Mouse (Mus musculus) liver, embryonic 14.5 days (tissue): ENCODE results near the gene Capzb. TPM values are rescaled to one million over a fixed set of nuclear protein-coding genes. Genes with fewer than 3 reads are reported as not detected.

Experiments used
- ATAC-seq: fragments of 200-750 bp; cut with Nextera tagmentation; 2 replicates; pipeline ENCODE4 v1.8.0; 2017; ENCODE audit warnings: moderate number of reproducible peaks, mild to moderate bottlenecking, moderate library complexity; ENCODE audit not compliant: insufficient read depth
- DNase-seq, 3 experiments: peaks; one replicate each; pipeline ENCODE4 v3.0.0-alpha.2; 2012 to 2013; ENCODE audit warnings: low read depth in 3 of 3, low spot score in 3 of 3
- H3K27ac ChIP-seq: fragments of 300-500 bp; sonication (generic); 2 replicates; pipeline ENCODE4 v1.5.1; 2014; ENCODE audit warnings: moderate library complexity, mild to moderate bottlenecking, control low read depth, inconsistent platforms
- H3K27me3 ChIP-seq: fragments of 300-500 bp; sonication (generic); 2 replicates; pipeline ENCODE4 v1.6.1; 2014; ENCODE audit warnings: mild to moderate bottlenecking, low read length, moderate library complexity; ENCODE audit not compliant: control insufficient read depth, insufficient read depth
- H3K36me3 ChIP-seq: fragments of 300-500 bp; sonication (generic); replicated peaks from 2 replicates; pipeline ENCODE4 v1.6.1; 2014; ENCODE audit warnings: low read depth; ENCODE audit not compliant: control insufficient read depth, insufficient read depth
- H3K4me1 ChIP-seq, 2 experiments: fragments of 200-500 bp in 1 of 2; fragments of 300-500 bp in 1 of 2; sonication (generic) in 1 of 2; replicated peaks; 2 replicates each; pipeline ENCODE4 v1.6.1; 2012 to 2014; ENCODE audit warnings: antibody characterized with exemption in 1 of 2, inconsistent platforms in 1 of 2, low read length in 1 of 2; ENCODE audit not compliant: control insufficient read depth in 2 of 2, insufficient read depth in 2 of 2
- H3K4me2 ChIP-seq: fragments of 300-500 bp; sonication (generic); 2 replicates; pipeline ENCODE4 v1.6.1; 2014; ENCODE audit warnings: low read depth, mild to moderate bottlenecking, control low read depth, moderate library complexity
- H3K4me3 ChIP-seq, 2 experiments: fragments of 200-500 bp in 1 of 2; fragments of 300-500 bp in 1 of 2; sonication (generic) in 1 of 2; 2 replicates each; pipeline ENCODE4 v1.5.1; 2012 to 2014; ENCODE audit warnings: low read depth in 2 of 2, low read length in 2 of 2, mild to moderate bottlenecking in 2 of 2, control low read depth in 1 of 2, inconsistent platforms in 1 of 2, moderate library complexity in 1 of 2; ENCODE audit not compliant: insufficient read depth in 1 of 2
- H3K9ac ChIP-seq: fragments of 300-500 bp; sonication (generic); replicated peaks from 2 replicates; pipeline ENCODE4 v1.6.1; 2014; ENCODE audit warnings: mild to moderate bottlenecking, control low read depth, moderate library complexity
- H3K9me3 ChIP-seq: fragments of 300-500 bp; sonication (generic); 2 replicates; pipeline ENCODE4 v1.6.1; 2016; ENCODE audit warnings: low read length, mixed read lengths; ENCODE audit not compliant: control insufficient read depth
- CTCF ChIP-seq: IDR thresholded peaks from 2 replicates; pipeline ENCODE4 v1.5.1; 2016; ENCODE audit warnings: antibody characterized with exemption, low read depth, control low read depth
- EP300 ChIP-seq: IDR thresholded peaks from 2 replicates; pipeline ENCODE4 v1.6.1; 2016; ENCODE audit warnings: antibody characterized with exemption, low read depth
- WGBS: fragments of 180-500 bp; shearing (Covaris S2); extraction: QIAGEN DNeasy Blood & Tissue Kit; methylation state at CpG from one replicate; pipeline ENCODE4 v1.1.7; 2014; ENCODE audit not compliant: insufficient replicate concordance; 5-methylcytosine and 5-hydroxymethylcytosine counted together
- polyA plus RNA-seq, 2 experiments: library from polyadenylated mRNA; depleted of rRNA in 1 of 2; stranded (reverse) in 1 of 2; unstranded in 1 of 2; fragments of >200 nt; fragmentation: Nextera tagmentation in 1 of 2; extraction: Ambion mirVana in 1 of 2; gene quantifications; 2 replicates each; pipeline versions ENCODE4 v1.2.1 to v1.2.3; 2012 to 2014

Capzb gene
- polyA plus RNA-seq, 2 experiments, result 63.0 to 110 TPM

DNA sequence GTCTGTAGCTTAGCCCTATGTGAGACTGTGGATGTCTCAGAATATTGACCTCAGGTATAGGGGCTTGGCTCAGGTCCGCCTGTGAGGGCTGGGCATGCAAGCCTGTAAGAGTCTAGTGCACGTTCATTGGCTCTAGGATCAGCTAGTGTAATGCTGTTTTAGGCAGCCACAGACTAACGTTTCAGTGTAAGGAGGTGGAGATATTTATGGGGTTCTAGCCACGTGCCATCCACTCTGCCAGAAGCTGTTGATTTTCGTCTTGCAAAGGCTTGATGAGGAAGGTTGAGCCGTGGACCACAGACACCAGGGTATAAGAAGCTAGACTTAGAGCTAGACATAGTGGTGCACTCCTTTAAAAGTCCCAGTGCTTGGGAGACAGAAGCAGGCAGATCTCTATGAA is 4.2 kb downstream of the Capzb start:
- H3K4me3 ChIP-seq, result no peak overlapping the region
- no peaks in the 10 kb centered on the region for H3K36me3 ChIP-seq
- no peak overlapping the region for H3K9ac ChIP-seq
- peaks cover 24 to 74% of the 10 kb centered on the region in 2 experiments for H3K4me1 ChIP-seq
- no peak overlapping the region for H3K4me2 ChIP-seq
- ATAC-seq, result no peak
- H3K27me3 ChIP-seq, result no peaks in the 10 kb centered on the region
- H3K9me3 ChIP-seq, result no peaks in the 10 kb centered on the region
- no peak overlapping the region for H3K27ac ChIP-seq
- TF ChIP-seq CTCF (no peak), EP300 (no peak)
- DNase-seq, result no peak
- WGBS, result 36% methylated on average over 6 of the region's 6 CpGs

DNA sequence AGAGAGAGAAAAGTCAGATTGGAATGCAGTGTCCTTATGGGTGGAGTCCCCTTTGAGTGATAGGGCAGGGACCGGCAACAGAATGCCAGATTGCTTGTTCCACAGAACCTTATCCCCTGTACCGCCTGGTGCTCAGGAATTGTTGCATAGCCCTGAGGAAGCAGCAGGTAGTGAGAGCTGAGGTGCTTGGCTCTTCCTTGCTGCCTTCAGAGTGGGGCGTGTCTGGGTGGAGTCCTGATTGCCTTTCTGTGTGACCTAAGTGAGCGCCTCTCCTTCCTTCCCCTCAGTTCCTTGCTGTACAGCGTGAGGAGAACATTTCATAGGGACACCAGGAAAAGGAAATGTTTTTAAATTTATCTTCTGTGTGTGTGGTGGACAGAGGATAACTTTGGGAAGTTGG is 4.8 kb downstream of the Capzb start:
- peaks cover 24 to 74% of the 10 kb centered on the region in 2 experiments for H3K4me1 ChIP-seq
- no peak overlapping the region for H3K4me3 ChIP-seq
- ATAC-seq (no peak), DNase-seq (no peak)
- TF ChIP-seq CTCF, result no peak
- no peak for TF ChIP-seq EP300
- H3K9ac ChIP-seq, result no peak overlapping the region
- no peaks in the 10 kb centered on the region for H3K27me3 ChIP-seq
- H3K36me3 ChIP-seq, result no peaks in the 10 kb centered on the region
- H3K4me2 ChIP-seq, result no peak overlapping the region
- 13% methylated on average over 5 of the region's 5 CpGs for WGBS
- H3K9me3 ChIP-seq, result no peaks in the 10 kb centered on the region
- H3K27ac ChIP-seq, result no peak overlapping the region

DNA sequence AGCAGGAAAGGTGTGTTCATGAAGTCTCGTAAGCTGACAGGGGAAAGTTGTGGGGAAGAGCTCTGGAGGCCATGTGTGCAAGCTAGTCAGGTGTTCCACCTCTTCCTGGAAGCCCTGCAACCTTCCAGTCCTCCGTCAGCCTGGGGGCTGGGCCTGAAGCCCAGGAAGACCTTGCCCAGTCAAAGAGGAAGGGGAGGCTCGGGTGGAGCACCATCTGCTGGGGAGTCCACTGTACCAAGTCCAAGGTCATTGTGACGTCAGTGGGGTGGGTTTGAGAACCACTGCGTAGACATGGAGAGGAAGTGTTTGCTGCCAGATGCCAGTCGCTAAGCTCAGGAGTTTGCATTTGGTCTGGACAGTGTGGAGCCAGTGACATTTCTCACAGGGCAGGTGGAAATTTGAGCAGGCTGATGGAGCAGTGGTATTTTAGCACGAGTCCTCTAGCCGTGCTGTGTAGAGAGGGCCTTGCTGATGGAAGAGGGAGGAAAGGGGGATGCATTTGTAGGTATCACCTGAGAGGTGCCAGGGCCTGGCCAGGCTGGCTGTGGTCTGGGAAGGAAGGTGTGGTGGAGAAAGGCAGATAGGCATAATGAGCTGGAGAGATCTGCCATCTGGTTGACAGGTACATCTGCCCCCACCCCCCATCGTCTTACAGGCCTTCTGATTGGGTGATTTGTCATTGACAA is 5.4 kb downstream of the Capzb start:
- TF ChIP-seq EP300 (no peak), CTCF (peak; percentile 19; the same call in 1 of the 2 replicates)
- no peak overlapping the region for H3K27ac ChIP-seq
- no peaks in the 10 kb centered on the region for H3K9me3 ChIP-seq
- no peak overlapping the region for H3K4me2 ChIP-seq
- no peaks in the 10 kb centered on the region; the same call in 1 of the 2 replicates for H3K36me3 ChIP-seq
- DNase-seq (no peak), ATAC-seq (no peak)
- 37% methylated on average over 9 of the region's 9 CpGs for WGBS
- H3K9ac ChIP-seq, result no peak overlapping the region
- peaks cover 24 to 74% of the 10 kb centered on the region in 2 experiments for H3K4me1 ChIP-seq
- no peak overlapping the region for H3K4me3 ChIP-seq
- H3K27me3 ChIP-seq, result no peaks in the 10 kb centered on the region

DNA sequence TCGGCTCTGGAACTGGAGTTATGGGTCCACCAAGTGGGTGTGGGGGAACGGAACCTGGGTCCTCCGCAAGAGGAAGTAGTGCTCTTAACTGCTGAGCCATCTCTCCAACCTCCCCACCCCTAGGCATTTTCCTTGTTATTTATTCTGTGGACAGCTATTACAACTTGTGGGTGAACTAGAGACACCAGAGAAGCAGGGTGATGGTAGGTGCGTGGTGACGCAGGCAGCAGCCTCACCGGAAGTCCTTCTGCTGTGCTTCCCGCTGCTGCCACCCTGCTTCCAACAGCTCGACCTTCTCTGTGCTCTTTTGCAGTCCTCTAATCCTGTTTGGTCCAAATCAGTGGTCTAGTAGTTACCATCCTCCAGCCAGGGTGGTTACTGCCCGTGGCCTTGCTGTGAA is 6.4 kb downstream of the Capzb start:
- no peak overlapping the region for H3K9ac ChIP-seq
- no peaks in the 10 kb centered on the region for H3K9me3 ChIP-seq
- H3K27me3 ChIP-seq, result no peaks in the 10 kb centered on the region
- no peak for TF ChIP-seq EP300
- no peak for TF ChIP-seq CTCF
- DNase-seq, result no peak
- no peak for ATAC-seq
- WGBS, result 40% methylated on average over 9 of the region's 9 CpGs
- no peak overlapping the region for H3K27ac ChIP-seq
- no peak overlapping the region for H3K4me3 ChIP-seq
- H3K36me3 ChIP-seq, result no peaks in the 10 kb centered on the region; the same call in 1 of the 2 replicates
- peak overlapping the region; percentile 38 for H3K4me2 ChIP-seq
- peaks cover 23 to 72% of the 10 kb centered on the region in 2 experiments for H3K4me1 ChIP-seq

DNA sequence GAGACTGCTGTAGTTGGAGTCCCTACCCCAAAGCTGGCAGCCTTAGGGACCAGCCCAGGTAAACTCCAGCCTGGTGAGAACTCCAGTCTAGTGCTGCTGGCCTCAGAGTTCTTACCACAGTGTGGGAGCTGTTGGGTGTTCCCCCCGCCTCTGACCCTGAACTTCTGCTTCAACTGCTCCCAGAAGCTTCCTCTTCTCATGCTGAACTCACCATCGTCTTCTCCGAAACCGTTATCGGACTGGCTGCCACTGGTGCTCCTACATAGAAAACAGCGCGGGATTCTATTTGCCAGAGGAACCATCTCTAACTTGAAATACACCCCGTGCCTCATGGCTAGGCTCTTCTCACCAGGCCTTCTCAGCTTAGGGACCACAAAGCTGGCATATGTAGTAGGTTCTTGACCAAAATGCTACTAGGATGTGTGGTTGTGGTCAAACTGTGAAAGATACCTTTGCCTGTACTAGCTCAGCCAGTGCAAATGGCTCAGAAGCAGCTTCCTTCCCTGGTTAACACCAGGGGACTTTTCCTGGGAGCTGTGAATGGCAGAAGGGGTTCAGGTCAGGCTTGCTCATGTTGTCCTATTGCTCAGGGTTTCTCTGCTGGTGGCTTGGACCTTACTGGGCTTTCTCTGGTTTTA is 7.1 kb downstream of the Capzb start:
- DNase-seq (no peak), ATAC-seq (no peak)
- no peaks in the 10 kb centered on the region; the same call in 1 of the 2 replicates for H3K36me3 ChIP-seq
- WGBS, result 18% methylated on average over 8 of the region's 8 CpGs
- no peak overlapping the region; the same call in 1 of the 2 replicates for H3K9ac ChIP-seq
- no peaks in the 10 kb centered on the region for H3K9me3 ChIP-seq
- no peaks in the 10 kb centered on the region for H3K27me3 ChIP-seq
- no peak overlapping the region for H3K4me3 ChIP-seq
- TF ChIP-seq CTCF (no peak), EP300 (no peak)
- H3K27ac ChIP-seq, result no peak overlapping the region; the same call in 1 of the 2 replicates
- H3K4me2 ChIP-seq, result peak overlapping the region; percentile 38
- H3K4me1 ChIP-seq, result peaks cover 21 to 65% of the 10 kb centered on the region in 2 experiments
